Mouse (Mus musculus): ENCODE results near the gene LTO1. TPM values are rescaled to one million over a fixed set of nuclear protein-coding genes. Genes with fewer than 3 reads are reported as not detected.

Gene LTO1
- polyA plus RNA-seq, 1 experiment, result 21.5 TPM

DNA sequence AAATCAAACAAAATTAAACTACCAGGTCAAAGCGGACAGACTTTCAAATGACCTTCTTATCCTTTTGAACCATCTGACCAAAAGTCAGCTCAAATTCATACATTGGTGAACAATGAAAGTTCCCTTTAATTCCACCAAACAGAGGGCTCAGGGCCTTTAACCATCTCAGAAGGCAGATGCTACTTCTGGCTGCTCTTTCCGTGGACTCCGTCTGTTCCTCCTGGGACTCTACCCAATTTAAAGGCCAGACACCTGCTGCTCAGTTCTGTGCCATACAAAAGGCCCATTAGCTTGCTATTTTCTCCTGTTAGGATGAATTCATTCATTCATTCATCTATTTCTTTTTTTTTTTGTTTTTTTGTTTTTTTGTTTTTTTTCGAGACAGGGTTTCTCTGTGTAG is 2.0 kb upstream of the LTO1 start:
- H3K9me3 ChIP-seq (replicated peaks; ENCODE audit: control insufficient read depth, insufficient read depth, low read length, poor library complexity, severe bottlenecking), result no peaks in the 10 kb centered on the region
- TF ChIP-seq EP300 (IDR thresholded peaks at IDR 0.05; ENCODE audit: insufficient read depth, low read depth, low read length), result no peak
- TF ChIP-seq CTCF (IDR thresholded peaks at IDR 0.05; ENCODE audit: low read depth, low read length), result no peak
- no peak for TF ChIP-seq POLR2A (IDR thresholded peaks at IDR 0.05; ENCODE audit: insufficient read depth, low read length)
- no peak overlapping the region for H3K4me3 ChIP-seq (ENCODE audit: low read depth, low read length)
- H3K36me3 ChIP-seq (ENCODE audit: control insufficient read depth, insufficient read depth, low read length, poor library complexity, severe bottlenecking), result no peaks in the 10 kb centered on the region
- peaks cover 3% of the 10 kb centered on the region for H3K4me1 ChIP-seq (ENCODE audit: control insufficient read depth, insufficient read depth, low read length)
- H3K27me3 ChIP-seq (ENCODE audit: control insufficient read depth, insufficient read depth, low read length, poor library complexity, severe bottlenecking), result no peaks in the 10 kb centered on the region
- H3K27ac ChIP-seq (ENCODE audit: insufficient read depth, low read length), result no peak overlapping the region
- H3K9ac ChIP-seq (ENCODE audit: low read depth, poor library complexity, severe bottlenecking), result no peak overlapping the region

GRCm38 (mm10) chr7:144914296-144914947 is 478 bp upstream of the LTO1 start:
- no peaks in the 10 kb centered on the region for H3K36me3 ChIP-seq (ENCODE audit: control insufficient read depth, insufficient read depth, low read length, poor library complexity, severe bottlenecking)
- TF ChIP-seq EP300 (IDR thresholded peaks at IDR 0.05; ENCODE audit: insufficient read depth, low read depth, low read length) (no peak), POLR2A (IDR thresholded peaks at IDR 0.05; ENCODE audit: insufficient read depth, low read length) (no peak), CTCF (IDR thresholded peaks at IDR 0.05; ENCODE audit: low read depth, low read length) (no peak)
- peak overlapping the region; percentile 68 for H3K4me3 ChIP-seq (ENCODE audit: low read depth, low read length)
- no peaks in the 10 kb centered on the region for H3K4me1 ChIP-seq (ENCODE audit: control insufficient read depth, insufficient read depth, low read length)
- H3K9me3 ChIP-seq (replicated peaks; ENCODE audit: control insufficient read depth, insufficient read depth, low read length, poor library complexity, severe bottlenecking), result no peaks in the 10 kb centered on the region
- H3K9ac ChIP-seq (ENCODE audit: low read depth, poor library complexity, severe bottlenecking), result peak overlapping the region; percentile 61; the same call in 1 of the 2 replicates
- no peaks in the 10 kb centered on the region for H3K27me3 ChIP-seq (ENCODE audit: control insufficient read depth, insufficient read depth, low read length, poor library complexity, severe bottlenecking)
- H3K27ac ChIP-seq (ENCODE audit: insufficient read depth, low read length), result no peak overlapping the region

DNA sequence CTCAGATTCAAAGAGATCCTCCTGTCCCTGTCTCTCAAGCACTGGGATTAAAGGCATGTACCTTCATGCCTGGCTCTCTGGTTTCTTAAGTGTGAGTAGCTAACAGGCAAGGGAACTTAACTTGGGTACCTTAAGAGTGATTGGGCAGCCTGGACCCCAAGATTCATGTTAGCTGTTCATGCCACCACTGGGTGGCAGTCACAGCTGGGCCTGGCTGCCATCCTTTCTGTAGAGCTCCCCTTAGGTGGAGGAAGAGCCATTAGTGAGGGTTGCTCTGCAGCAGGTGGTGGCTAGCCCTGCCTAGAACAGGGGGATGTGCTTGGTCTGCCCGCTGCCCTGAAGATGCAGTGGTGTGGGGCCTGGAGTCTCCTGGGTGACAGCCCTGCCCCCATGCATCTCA is 3.9 kb downstream of the LTO1 start:
- H3K9me3 ChIP-seq (replicated peaks; ENCODE audit: control insufficient read depth, insufficient read depth, low read length, poor library complexity, severe bottlenecking), result no peaks in the 10 kb centered on the region
- H3K4me1 ChIP-seq (ENCODE audit: control insufficient read depth, insufficient read depth, low read length), result no peaks in the 10 kb centered on the region
- TF ChIP-seq POLR2A (IDR thresholded peaks at IDR 0.05; ENCODE audit: insufficient read depth, low read length), result no peak
- TF ChIP-seq CTCF (IDR thresholded peaks at IDR 0.05; ENCODE audit: low read depth, low read length), result peak; percentile 13
- H3K4me3 ChIP-seq (ENCODE audit: low read depth, low read length), result no peak overlapping the region
- H3K9ac ChIP-seq (ENCODE audit: low read depth, poor library complexity, severe bottlenecking), result no peak overlapping the region
- H3K27ac ChIP-seq (ENCODE audit: insufficient read depth, low read length), result no peak overlapping the region
- no peaks in the 10 kb centered on the region for H3K27me3 ChIP-seq (ENCODE audit: control insufficient read depth, insufficient read depth, low read length, poor library complexity, severe bottlenecking)
- no peaks in the 10 kb centered on the region for H3K36me3 ChIP-seq (ENCODE audit: control insufficient read depth, insufficient read depth, low read length, poor library complexity, severe bottlenecking)

DNA sequence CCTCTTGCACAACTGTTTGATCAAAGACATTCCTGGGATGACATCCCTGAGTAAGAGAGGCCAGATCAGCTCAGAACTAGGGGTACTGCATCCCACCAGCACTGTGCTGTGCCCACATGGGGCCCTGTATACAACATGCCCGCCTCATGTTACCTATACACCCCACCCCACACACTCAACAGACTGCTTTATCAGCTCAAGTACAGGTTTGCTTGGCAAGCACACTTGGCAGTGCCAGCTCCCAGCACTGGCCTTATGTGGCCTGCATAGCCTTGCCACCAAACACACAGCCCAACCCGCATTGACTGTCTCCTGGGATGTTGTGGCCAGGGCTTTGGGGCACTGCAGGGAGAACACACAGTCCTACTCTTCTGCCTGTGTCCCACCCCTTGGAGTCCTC is 12.7 kb downstream of the LTO1 start:
- Histone ChIP-seq H3K9ac (ENCODE audit: low read depth, poor library complexity, severe bottlenecking) (no peak overlapping the region), H3K27me3 (ENCODE audit: control insufficient read depth, insufficient read depth, low read length, poor library complexity, severe bottlenecking) (no peaks in the 10 kb centered on the region), H3K4me3 (ENCODE audit: low read depth, low read length) (no peak overlapping the region), H3K4me1 (ENCODE audit: control insufficient read depth, insufficient read depth, low read length) (no peaks in the 10 kb centered on the region), H3K27ac (ENCODE audit: insufficient read depth, low read length) (no peak overlapping the region), H3K36me3 (ENCODE audit: control insufficient read depth, insufficient read depth, low read length, poor library complexity, severe bottlenecking) (no peaks in the 10 kb centered on the region), H3K9me3 (replicated peaks; ENCODE audit: control insufficient read depth, insufficient read depth, low read length, poor library complexity, severe bottlenecking) (no peaks in the 10 kb centered on the region)
- TF ChIP-seq CTCF (IDR thresholded peaks at IDR 0.05; ENCODE audit: low read depth, low read length) (no peak), POLR2A (IDR thresholded peaks at IDR 0.05; ENCODE audit: insufficient read depth, low read length) (no peak), EP300 (IDR thresholded peaks at IDR 0.05; ENCODE audit: insufficient read depth, low read depth, low read length) (no peak)

GRCm38 (mm10) chr7:144928009-144928888 is 13.3 kb downstream of the LTO1 start:
- Histone ChIP-seq H3K27ac (ENCODE audit: insufficient read depth, low read length) (no peak overlapping the region), H3K9ac (ENCODE audit: low read depth, poor library complexity, severe bottlenecking) (no peak overlapping the region), H3K4me3 (ENCODE audit: low read depth, low read length) (no peak overlapping the region), H3K4me1 (ENCODE audit: control insufficient read depth, insufficient read depth, low read length) (no peaks in the 10 kb centered on the region), H3K36me3 (ENCODE audit: control insufficient read depth, insufficient read depth, low read length, poor library complexity, severe bottlenecking) (peaks cover 2% of the 10 kb centered on the region; the same call in 1 of the 2 replicates), H3K27me3 (ENCODE audit: control insufficient read depth, insufficient read depth, low read length, poor library complexity, severe bottlenecking) (no peaks in the 10 kb centered on the region), H3K9me3 (replicated peaks; ENCODE audit: control insufficient read depth, insufficient read depth, low read length, poor library complexity, severe bottlenecking) (no peaks in the 10 kb centered on the region)
- TF ChIP-seq EP300 (IDR thresholded peaks at IDR 0.05; ENCODE audit: insufficient read depth, low read depth, low read length), result no peak
- no peak for TF ChIP-seq CTCF (IDR thresholded peaks at IDR 0.05; ENCODE audit: low read depth, low read length)
- no peak for TF ChIP-seq POLR2A (IDR thresholded peaks at IDR 0.05; ENCODE audit: insufficient read depth, low read length)

GRCm38 (mm10) chr7:144928889-144929210 is 13.9 kb downstream of the LTO1 start:
- H3K4me1 ChIP-seq (ENCODE audit: control insufficient read depth, insufficient read depth, low read length), result no peaks in the 10 kb centered on the region
- no peak overlapping the region for H3K27ac ChIP-seq (ENCODE audit: insufficient read depth, low read length)
- no peaks in the 10 kb centered on the region for H3K27me3 ChIP-seq (ENCODE audit: control insufficient read depth, insufficient read depth, low read length, poor library complexity, severe bottlenecking)
- no peaks in the 10 kb centered on the region for H3K9me3 ChIP-seq (replicated peaks; ENCODE audit: control insufficient read depth, insufficient read depth, low read length, poor library complexity, severe bottlenecking)
- no peak overlapping the region for H3K9ac ChIP-seq (ENCODE audit: low read depth, poor library complexity, severe bottlenecking)
- peaks cover 4% of the 10 kb centered on the region for H3K36me3 ChIP-seq (ENCODE audit: control insufficient read depth, insufficient read depth, low read length, poor library complexity, severe bottlenecking)
- TF ChIP-seq CTCF (IDR thresholded peaks at IDR 0.05; ENCODE audit: low read depth, low read length), result no peak
- TF ChIP-seq EP300 (IDR thresholded peaks at IDR 0.05; ENCODE audit: insufficient read depth, low read depth, low read length), result no peak
- TF ChIP-seq POLR2A (IDR thresholded peaks at IDR 0.05; ENCODE audit: insufficient read depth, low read length), result no peak
- no peak overlapping the region for H3K4me3 ChIP-seq (ENCODE audit: low read depth, low read length)
